Mouse (Mus musculus) liver, adult 2 months (tissue): ENCODE measurements around the gene Vwa8.

Experiments used
- CTCF ChIP-seq: fragments of 200-500 bp; IDR thresholded peaks from 2 replicates; pipeline ENCODE4 v1.5.1; 2011; ENCODE audit warnings: low read depth, low read length, control low read depth
- POLR2A ChIP-seq: fragments of 200-500 bp; IDR thresholded peaks from 2 replicates; pipeline ENCODE4 v1.6.1; 2011; ENCODE audit warnings: low read length, control low read depth; ENCODE audit not compliant: insufficient read depth; ENCODE audit errors: extremely low read depth

DNA sequence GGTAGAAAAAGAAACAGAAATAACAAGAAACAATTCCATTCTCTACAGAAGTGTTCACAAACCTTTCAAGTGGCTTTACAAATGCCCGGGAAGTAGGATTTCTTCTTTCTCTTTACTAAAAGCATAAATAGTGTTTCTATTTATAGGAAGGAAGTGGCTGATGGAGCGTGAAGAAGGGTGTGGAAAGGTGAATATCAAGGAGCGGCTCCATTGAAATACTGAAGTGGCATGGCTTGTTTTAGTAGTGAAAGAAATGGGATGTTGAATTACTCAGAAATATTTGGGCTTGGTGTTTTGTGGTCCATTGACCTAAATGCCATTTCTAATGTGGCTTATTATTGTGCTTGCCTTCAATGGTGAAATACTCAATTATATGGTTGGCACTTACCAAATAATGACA, 30.4 kb upstream of the Vwa8 start:
- TF ChIP-seq POLR2A: no peak
- no peak for TF ChIP-seq CTCF
